Mouse (Mus musculus): ENCODE results near the gene Wdr82. TPM values are rescaled to one million over a fixed set of nuclear protein-coding genes. Genes with fewer than 3 reads are reported as not detected.

Wdr82 gene
- polyA plus RNA-seq, 1 experiment from 2014 or later = 25.2 TPM

- ATAC-seq (ENCODE audit: insufficient read depth, low FRiP score, low TSS enrichment) (no peak), DNase-seq (ENCODE audit: low spot score) (no peak)
- H3K9me3 ChIP-seq (ENCODE audit: control insufficient read depth, low read length) = no peaks in the 10 kb centered on the region
- WGBS = 88% methylated on average over 2 of the region's 2 CpGs
- H3K27me3 ChIP-seq (ENCODE audit: control insufficient read depth, insufficient read depth, low read length) = 0 out of 2 replicates have a peak, but pooled peaks cover 13% of the 10 kb centered on the region
- no peak overlapping the region for H3K27ac ChIP-seq (ENCODE audit: low read depth, low read length)
- H3K36me3 ChIP-seq (ENCODE audit: control insufficient read depth, insufficient read depth, low read length) = no peaks in the 10 kb centered on the region
- no peak overlapping the region for H3K4me2 ChIP-seq (ENCODE audit: low read depth)
- H3K4me1 ChIP-seq (ENCODE audit: control insufficient read depth, insufficient read depth, low read length) = peaks cover 7% of the 10 kb centered on the region; the same call in 1 of the 2 replicates
- H3K9ac ChIP-seq (ENCODE audit: low read length) = no peak overlapping the region
- H3K4me3 ChIP-seq (ENCODE audit: low read depth, low read length) = no peak overlapping the region
Measured at GRCm38 (mm10) chr9:106145582-106145981, 25.1 kb upstream of the Wdr82 start.

GRCm38 (mm10) chr9:106147281-106147680, 23.4 kb upstream of the Wdr82 start:
- H3K4me1 ChIP-seq (ENCODE audit: control insufficient read depth, insufficient read depth, low read length) = peaks cover 7% of the 10 kb centered on the region; the same call in 1 of the 2 replicates
- H3K9ac ChIP-seq (ENCODE audit: low read length) = peak overlapping the region; percentile 94
- peak overlapping the region; percentile 74; the same call in 1 of the 2 replicates for H3K4me2 ChIP-seq (ENCODE audit: low read depth)
- H3K4me3 ChIP-seq (ENCODE audit: low read depth, low read length) = peak overlapping the region; percentile 70
- 0 out of 2 replicates have a peak overlapping the region, but pooled peaks have one; percentile 27 for H3K27ac ChIP-seq (ENCODE audit: low read depth, low read length)
- H3K36me3 ChIP-seq (ENCODE audit: control insufficient read depth, insufficient read depth, low read length) = no peaks in the 10 kb centered on the region
- H3K27me3 ChIP-seq (ENCODE audit: control insufficient read depth, insufficient read depth, low read length) = 0 out of 2 replicates have a peak, but pooled peaks cover 13% of the 10 kb centered on the region
- no peaks in the 10 kb centered on the region for H3K9me3 ChIP-seq (ENCODE audit: control insufficient read depth, low read length)
- WGBS = 41% methylated on average over 5 of the region's 5 CpGs
- no peak for DNase-seq (ENCODE audit: low spot score)
- no peak for ATAC-seq (ENCODE audit: insufficient read depth, low FRiP score, low TSS enrichment)

- Histone ChIP-seq H3K9me3 (ENCODE audit: control insufficient read depth, low read length) (no peaks in the 10 kb centered on the region), H3K4me2 (ENCODE audit: low read depth) (peak overlapping the region; percentile 74), H3K27me3 (ENCODE audit: control insufficient read depth, insufficient read depth, low read length) (0 out of 2 replicates have a peak, but pooled peaks cover 13% of the 10 kb centered on the region), H3K9ac (ENCODE audit: low read length) (peak overlapping the region; percentile 94), H3K27ac (ENCODE audit: low read depth, low read length) (peak overlapping the region; percentile 79), H3K4me3 (ENCODE audit: low read depth, low read length) (peak overlapping the region; percentile 70), H3K36me3 (ENCODE audit: control insufficient read depth, insufficient read depth, low read length) (no peaks in the 10 kb centered on the region), H3K4me1 (ENCODE audit: control insufficient read depth, insufficient read depth, low read length) (peaks cover 7% of the 10 kb centered on the region; the same call in 1 of the 2 replicates)
- ATAC-seq (ENCODE audit: insufficient read depth, low FRiP score, low TSS enrichment) = peak; percentile 78
- WGBS = under 1% methylated on average over 10 of the region's 10 CpGs
- DNase-seq (ENCODE audit: low spot score) = peak; percentile 61
Measured at GRCm38 (mm10) chr9:106147851-106148431, 22.8 kb upstream of the Wdr82 start.

- Histone ChIP-seq H3K4me1 (ENCODE audit: control insufficient read depth, insufficient read depth, low read length) (peaks cover 7% of the 10 kb centered on the region; the same call in 1 of the 2 replicates), H3K9ac (ENCODE audit: low read length) (peak overlapping the region; percentile 94), H3K4me2 (ENCODE audit: low read depth) (peak overlapping the region; percentile 74), H3K27ac (ENCODE audit: low read depth, low read length) (peak overlapping the region; percentile 79), H3K27me3 (ENCODE audit: control insufficient read depth, insufficient read depth, low read length) (0 out of 2 replicates have a peak, but pooled peaks cover 13% of the 10 kb centered on the region), H3K4me3 (ENCODE audit: low read depth, low read length) (peak overlapping the region; percentile 70), H3K9me3 (ENCODE audit: control insufficient read depth, low read length) (no peaks in the 10 kb centered on the region), H3K36me3 (ENCODE audit: control insufficient read depth, insufficient read depth, low read length) (no peaks in the 10 kb centered on the region)
- under 1% methylated on average over 35 of the region's 36 CpGs for WGBS
- DNase-seq (ENCODE audit: low spot score) (peak; percentile 80), ATAC-seq (ENCODE audit: insufficient read depth, low FRiP score, low TSS enrichment) (peak; percentile 79)
Measured at GRCm38 (mm10) chr9:106148541-106149398, 22.0 kb upstream of the Wdr82 start.

GRCm38 (mm10) chr9:106149399-106149754, 21.4 kb upstream of the Wdr82 start:
- Histone ChIP-seq H3K4me1 (ENCODE audit: control insufficient read depth, insufficient read depth, low read length) (peaks cover 7% of the 10 kb centered on the region; the same call in 1 of the 2 replicates), H3K4me3 (ENCODE audit: low read depth, low read length) (peak overlapping the region; percentile 70), H3K27me3 (ENCODE audit: control insufficient read depth, insufficient read depth, low read length) (0 out of 2 replicates have a peak, but pooled peaks cover 13% of the 10 kb centered on the region), H3K9ac (ENCODE audit: low read length) (peak overlapping the region; percentile 94), H3K9me3 (ENCODE audit: control insufficient read depth, low read length) (no peaks in the 10 kb centered on the region), H3K4me2 (ENCODE audit: low read depth) (peak overlapping the region; percentile 74), H3K27ac (ENCODE audit: low read depth, low read length) (no peak overlapping the region), H3K36me3 (ENCODE audit: control insufficient read depth, insufficient read depth, low read length) (no peaks in the 10 kb centered on the region)
- WGBS = 20% methylated on average over 10 of the region's 10 CpGs
- no peak for ATAC-seq (ENCODE audit: insufficient read depth, low FRiP score, low TSS enrichment)
- no peak for DNase-seq (ENCODE audit: low spot score)

- no peaks in the 10 kb centered on the region for H3K9me3 ChIP-seq (ENCODE audit: control insufficient read depth, low read length)
- H3K27me3 ChIP-seq (ENCODE audit: control insufficient read depth, insufficient read depth, low read length) = 0 out of 2 replicates have a peak, but pooled peaks cover 9% of the 10 kb centered on the region
- WGBS = 92% methylated on average over 9 of the region's 9 CpGs
- no peak overlapping the region for H3K27ac ChIP-seq (ENCODE audit: low read depth, low read length)
- ATAC-seq (ENCODE audit: insufficient read depth, low FRiP score, low TSS enrichment) (no peak), DNase-seq (ENCODE audit: low spot score) (no peak)
- H3K4me2 ChIP-seq (ENCODE audit: low read depth) = no peak overlapping the region
- no peak overlapping the region for H3K4me3 ChIP-seq (ENCODE audit: low read depth, low read length)
- H3K9ac ChIP-seq (ENCODE audit: low read length) = no peak overlapping the region
- H3K4me1 ChIP-seq (ENCODE audit: control insufficient read depth, insufficient read depth, low read length) = peaks cover 3% of the 10 kb centered on the region; the same call in 1 of the 2 replicates
- H3K36me3 ChIP-seq (ENCODE audit: control insufficient read depth, insufficient read depth, low read length) = no peaks in the 10 kb centered on the region
Measured at GRCm38 (mm10) chr9:106154106-106154505, 16.6 kb upstream of the Wdr82 start.

- ATAC-seq (ENCODE audit: insufficient read depth, low FRiP score, low TSS enrichment) = peak; percentile 58
- DNase-seq (ENCODE audit: low spot score) = peak; percentile 69
- Histone ChIP-seq H3K36me3 (ENCODE audit: control insufficient read depth, insufficient read depth, low read length) (no peaks in the 10 kb centered on the region), H3K4me1 (ENCODE audit: control insufficient read depth, insufficient read depth, low read length) (0 out of 2 replicates have a peak, but pooled peaks cover 3% of the 10 kb centered on the region), H3K4me3 (ENCODE audit: low read depth, low read length) (no peak overlapping the region), H3K4me2 (ENCODE audit: low read depth) (no peak overlapping the region), H3K9ac (ENCODE audit: low read length) (no peak overlapping the region), H3K27me3 (ENCODE audit: control insufficient read depth, insufficient read depth, low read length) (no peaks in the 10 kb centered on the region), H3K27ac (ENCODE audit: low read depth, low read length) (no peak overlapping the region), H3K9me3 (ENCODE audit: control insufficient read depth, low read length) (no peaks in the 10 kb centered on the region)
- WGBS = 67% methylated on average over 5 of the region's 5 CpGs
Measured at GRCm38 (mm10) chr9:106156419-106156818, 14.3 kb upstream of the Wdr82 start.

- H3K4me1 ChIP-seq (ENCODE audit: control insufficient read depth, insufficient read depth, low read length) = 0 out of 2 replicates have a peak, but pooled peaks cover 3% of the 10 kb centered on the region
- no peak overlapping the region for H3K9ac ChIP-seq (ENCODE audit: low read length)
- no peak overlapping the region for H3K4me2 ChIP-seq (ENCODE audit: low read depth)
- WGBS = 80% methylated on average over 21 of the region's 21 CpGs
- ATAC-seq (ENCODE audit: insufficient read depth, low FRiP score, low TSS enrichment) = 0 out of 2 replicates have a peak, but pooled peaks have one; percentile 17
- no peak for DNase-seq (ENCODE audit: low spot score)
- no peaks in the 10 kb centered on the region for H3K9me3 ChIP-seq (ENCODE audit: control insufficient read depth, low read length)
- H3K27me3 ChIP-seq (ENCODE audit: control insufficient read depth, insufficient read depth, low read length) = no peaks in the 10 kb centered on the region
- no peaks in the 10 kb centered on the region for H3K36me3 ChIP-seq (ENCODE audit: control insufficient read depth, insufficient read depth, low read length)
- H3K4me3 ChIP-seq (ENCODE audit: low read depth, low read length) = no peak overlapping the region
- H3K27ac ChIP-seq (ENCODE audit: low read depth, low read length) = no peak overlapping the region
Measured at GRCm38 (mm10) chr9:106156921-106157622, 13.7 kb upstream of the Wdr82 start.
